Mouse (Mus musculus) G1E (cell line): Measurements from ENCODE around the gene Npas3.

Source experiments
- CTCF ChIP-seq: IDR thresholded peaks from 2 replicates; pipeline ENCODE4 v1.5.1; 2012; ENCODE audit warnings: low read depth, low read length, inconsistent platforms, mixed read lengths
- GATA1 ChIP-seq: IDR thresholded peaks from 2 replicates; pipeline ENCODE4 v1.6.1; 2012; ENCODE audit warnings: borderline replicate concordance, low read length, inconsistent platforms, mixed read lengths

- TF ChIP-seq GATA1 (no peak), CTCF (no peak)
Measured at GRCm38 (mm10) chr12:53621271-53621670, 372.8 kb downstream of the Npas3 start.
